Mouse (Mus musculus): Measurements from ENCODE around the gene Nadk. TPM values are rescaled to one million over a fixed set of nuclear protein-coding genes. Genes with fewer than 3 reads are reported as not detected.

Gene Nadk
- total RNA-seq, 2 experiments from 2014 or later = 58.8 to 59.5 TPM

DNA sequence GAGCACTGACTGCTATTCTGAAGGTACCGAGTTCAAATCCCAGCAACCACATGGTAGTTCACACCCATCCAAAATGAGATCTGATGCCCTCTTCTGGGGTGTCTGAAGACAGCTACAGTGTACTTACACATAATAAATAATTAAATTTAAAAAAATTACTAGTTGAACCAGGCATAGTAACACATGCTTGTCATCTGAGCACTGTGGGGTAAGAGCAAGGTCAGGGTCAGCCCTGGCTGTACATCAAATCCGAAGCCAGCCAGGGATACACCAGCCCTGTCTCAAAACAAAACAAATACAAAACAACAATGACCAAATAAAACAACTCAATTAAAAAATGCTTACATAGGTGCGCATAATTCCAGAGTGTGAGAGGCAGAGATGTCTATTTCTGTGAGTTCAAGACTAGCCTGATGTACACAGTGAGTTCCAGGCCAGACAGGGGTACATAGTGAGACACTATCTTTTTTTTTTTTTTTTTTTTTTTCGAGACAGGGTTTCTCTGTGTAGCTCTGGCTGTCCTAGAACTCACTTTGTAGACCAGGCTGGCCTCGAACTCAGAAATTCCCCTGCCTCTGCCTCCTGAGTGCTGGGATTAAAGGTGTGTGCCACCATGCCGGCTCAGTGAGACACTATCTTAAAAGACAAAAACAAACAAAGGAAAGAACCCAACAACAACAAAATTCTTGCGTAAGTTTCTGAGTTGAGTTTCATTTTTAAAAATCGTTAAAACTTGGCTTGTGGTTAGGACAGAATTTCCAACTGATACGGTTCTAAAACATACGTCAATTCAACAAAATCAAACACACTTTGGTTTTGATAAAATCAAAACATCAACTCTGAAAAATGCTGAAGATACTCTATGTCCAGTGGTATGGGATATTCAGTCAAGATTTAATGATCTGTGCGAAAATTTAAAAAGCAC, 38.0 kb downstream of the Nadk start:
- DNase-seq = no peak
- intact Hi-C loops (cut with DNase I) = no loop called here

DNA sequence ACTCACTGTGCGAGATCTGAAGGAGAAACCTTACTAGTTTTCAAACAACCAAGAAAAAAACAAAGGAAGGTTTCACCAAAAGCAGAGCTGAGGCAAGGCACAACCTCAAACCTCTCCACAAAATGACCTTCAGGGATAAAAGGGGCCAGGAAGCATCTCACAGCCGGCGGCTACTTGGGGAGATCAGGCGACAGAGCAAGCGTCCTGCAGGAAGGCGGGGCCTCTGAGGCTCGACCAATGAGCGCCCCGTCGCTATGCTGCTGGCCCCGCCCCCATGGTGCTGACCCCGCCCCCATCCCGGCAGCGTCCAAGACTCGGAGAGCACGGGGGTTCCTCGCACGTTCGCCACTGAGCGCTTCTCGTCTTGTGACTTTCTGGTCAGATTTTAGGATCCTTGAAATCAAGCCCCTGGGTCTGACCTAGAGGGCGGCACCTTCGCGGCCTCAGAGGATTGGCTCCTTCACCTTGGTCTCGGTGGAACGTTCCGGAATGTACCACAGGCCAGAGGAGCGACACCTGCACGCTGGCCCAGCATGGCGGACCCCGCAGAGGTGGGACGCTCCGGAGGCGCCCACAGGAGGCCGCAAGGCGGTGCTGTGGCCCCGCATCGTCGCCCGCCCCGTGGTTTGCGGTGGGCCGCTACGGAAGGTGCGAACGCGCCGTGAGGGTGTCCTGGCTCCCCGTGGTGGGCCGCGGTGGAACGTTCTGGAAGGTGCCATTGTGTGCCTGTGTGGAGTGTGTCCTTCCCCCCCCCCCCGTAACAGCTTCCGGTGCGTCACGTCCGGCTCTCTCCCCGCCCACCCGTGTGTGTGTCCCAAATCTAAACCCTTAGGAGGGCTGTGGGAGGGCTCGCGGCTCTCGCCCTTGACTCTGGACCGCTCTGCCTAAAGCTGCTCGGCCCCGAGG, 39.2 kb downstream of the Nadk start, which contains the start of gene Slc35e2:
Gene Slc35e2, plus strand, starts transcription at position 326 of the 906 bp plus-strand sequence.
- intact Hi-C loops (cut with DNase I) = no loop called here
- peak; percentile 98 for DNase-seq

GRCm38 (mm10) chr4:155601997-155602456, 39.8 kb downstream of the Nadk start:
- DNase-seq = no peak
- intact Hi-C loops (cut with DNase I) = no loop called here

GRCm38 (mm10) chr4:155602753-155603152, 40.6 kb downstream of the Nadk start:
- no peak for DNase-seq

GRCm38 (mm10) chr4:155603801-155604200, 41.6 kb downstream of the Nadk start:
- DNase-seq = no peak
- intact Hi-C loops (cut with DNase I) = no loop called here

More at GRCm38 (mm10) chr4:155602753-155603152, 40.6 kb downstream of the Nadk start:
- intact Hi-C loops (cut with DNase I) = no loop called here

DNA sequence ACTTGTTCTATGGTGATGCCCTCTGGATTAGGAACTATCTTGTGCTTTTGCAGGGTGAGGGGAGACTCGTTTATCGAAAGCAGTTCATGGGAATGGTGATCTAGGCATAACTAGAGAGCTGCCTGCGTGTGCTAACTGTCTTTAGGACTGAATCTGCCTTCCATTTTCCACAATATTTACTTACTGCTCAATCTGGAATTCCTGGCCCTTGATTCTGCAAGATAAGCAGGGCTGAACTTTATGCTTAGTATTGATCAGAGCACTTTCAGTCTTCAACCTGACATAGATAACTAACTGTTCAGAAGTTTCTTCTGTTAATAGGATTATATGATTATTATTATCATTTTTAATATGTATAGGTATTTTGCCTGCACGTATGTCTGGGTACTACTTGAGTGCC, 43.0 kb downstream of the Nadk start:
- DNase-seq = no peak
- intact Hi-C loops (cut with DNase I) = no loop called here

- no peak for DNase-seq
Measured at GRCm38 (mm10) chr4:155606825-155607224, 44.6 kb downstream of the Nadk start.

DNA sequence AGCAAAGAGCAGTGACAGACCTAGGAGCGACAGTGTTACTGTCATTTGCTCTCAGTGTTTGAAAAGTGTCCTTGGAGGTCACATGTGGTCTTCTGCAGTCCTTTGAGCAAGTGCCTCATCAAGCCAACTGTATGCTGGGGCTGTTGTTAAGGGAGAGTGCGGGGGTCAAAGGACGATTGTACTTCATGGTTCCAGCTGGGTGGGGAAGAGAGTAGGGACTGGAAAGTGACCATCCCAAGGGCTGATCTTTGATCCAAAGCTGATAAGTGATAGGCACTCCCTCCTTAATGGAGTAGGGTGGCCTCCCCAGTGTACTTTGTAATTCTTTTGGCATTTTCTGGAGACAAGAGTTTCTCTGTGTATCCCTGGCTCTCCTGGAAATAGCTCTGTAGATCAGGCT, 49.7 kb downstream of the Nadk start:
- DNase-seq = no peak
- intact Hi-C loops (cut with DNase I) = no loop called here

More at GRCm38 (mm10) chr4:155606825-155607224, 44.6 kb downstream of the Nadk start:
- intact Hi-C loops (cut with DNase I) = no loop called here

GRCm38 (mm10) chr4:155613264-155613663, 51.1 kb downstream of the Nadk start:
- intact Hi-C loops (cut with DNase I) = no loop called here
- DNase-seq = no peak

- intact Hi-C loops (cut with DNase I) = no loop called here
- DNase-seq = no peak
Measured at GRCm38 (mm10) chr4:155618321-155618720, 56.1 kb downstream of the Nadk start.

DNA sequence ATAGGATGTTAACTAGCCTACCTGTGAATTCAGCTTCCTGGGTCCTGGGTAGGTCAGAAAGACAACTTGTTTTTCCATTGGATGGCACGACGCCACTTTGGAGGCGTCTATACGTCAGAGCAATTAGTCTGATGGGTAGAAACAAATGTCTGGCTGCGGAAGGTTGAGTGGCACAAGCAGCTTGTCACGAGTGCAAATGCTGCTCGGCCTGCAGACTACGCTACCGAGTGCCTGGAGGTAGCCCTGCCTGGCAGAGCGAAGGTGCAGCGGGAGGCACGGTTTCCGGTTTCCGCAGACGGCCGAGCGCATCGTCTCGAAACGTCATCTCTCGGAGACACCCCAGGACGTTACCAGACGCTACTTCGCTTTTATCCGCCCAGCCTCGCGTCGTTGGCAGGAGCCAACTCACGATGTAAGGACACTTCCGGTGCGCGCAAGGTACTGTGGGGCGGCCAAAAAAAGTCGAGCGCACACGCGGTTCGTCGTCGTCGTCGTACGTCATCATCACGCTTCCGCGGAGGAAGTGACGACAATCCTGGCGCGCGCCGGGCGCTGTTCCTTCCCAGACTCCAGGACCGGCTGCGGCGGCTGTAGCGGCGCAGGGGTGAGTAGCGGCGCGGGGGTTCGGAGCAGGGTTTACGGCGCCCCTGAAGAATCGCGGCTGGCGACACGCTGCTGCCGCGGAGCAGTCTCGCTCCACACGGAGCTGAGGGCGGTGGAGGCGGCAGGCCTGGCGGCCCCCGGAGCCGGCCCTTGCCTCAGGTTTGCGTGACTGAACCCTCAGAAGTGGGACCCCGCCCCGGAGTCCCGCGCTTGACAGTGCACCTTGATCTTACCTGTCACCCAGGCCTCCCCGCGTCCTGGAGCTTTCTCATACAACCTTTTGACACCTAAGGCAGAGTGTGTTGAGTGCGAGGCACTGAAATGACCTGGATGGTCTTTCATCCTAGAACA, 62.4 kb downstream of the Nadk start, which contains the start of gene Cdk11b:
Gene Cdk11b, plus strand, starts transcription at position 517 of the 954 bp plus-strand sequence.
- peak; percentile 97 for DNase-seq
- intact Hi-C loops (cut with DNase I) = no loop called here

GRCm38 (mm10) chr4:155630267-155630666, 68.1 kb downstream of the Nadk start:
- intact Hi-C loops (cut with DNase I) = no loop called here
- DNase-seq = no peak

- intact Hi-C loops (cut with DNase I) = no loop called here
- no peak for DNase-seq
Measured at GRCm38 (mm10) chr4:155635766-155636499, 73.8 kb downstream of the Nadk start.

Other genes with a start within 250 kb of the Nadk start
- 100 to 1,000 TPM; 131 to 136 TPM for gene Prkcz, start 201.0 kb upstream of the Nadk start, total RNA-seq (2021)
- gene Gabrd, start 164.3 kb upstream of the Nadk start, total RNA-seq (2021) = 1 to 10 TPM; 7.3 to 7.7 TPM
- gene Cfap74, start 153.2 kb upstream of the Nadk start, total RNA-seq (2021) = 1 to 10 TPM; 6.4 to 6.6 TPM
- not detected for gene Tmem52, start 93.3 kb upstream of the Nadk start, total RNA-seq (2021)
- 1,000 to 10,000 TPM; 1,273 to 1,305 TPM for gene Gnb1, start 71.0 kb upstream of the Nadk start, total RNA-seq (2021)
- gene Slc35e2, start 39.0 kb downstream of the Nadk start, total RNA-seq (2021) = 10 to 100 TPM; 39.1 to 40.6 TPM
- gene Cdk11b, start 62.5 kb downstream of the Nadk start, total RNA-seq (2021) = 10 to 100 TPM; 55.5 to 60.6 TPM
- not detected for gene Gm10563, start 83.0 kb downstream of the Nadk start, total RNA-seq (2021)
- gene Mmp23, start 91.0 kb downstream of the Nadk start, total RNA-seq (2021) = 1 to 10 TPM; 3.9 to 4.8 TPM
- 100 to 1,000 TPM in 1 of 2 experiments, 10 to 100 TPM in 1; 91.0 to 105 TPM for gene Mib2, start 106.8 kb downstream of the Nadk start, total RNA-seq (2021)
- 10 to 100 TPM; 20.3 to 22.0 TPM for gene Fndc10, start 132.0 kb downstream of the Nadk start, total RNA-seq (2021)
- gene Ssu72, start 142.4 kb downstream of the Nadk start, total RNA-seq (2021) = 10 to 100 TPM; 82.1 to 83.7 TPM
- gene Tmem240, start 172.4 kb downstream of the Nadk start, total RNA-seq (2021) = 10 to 100 TPM; 41.0 to 44.8 TPM
- 10 to 100 TPM; 64.8 to 69.8 TPM for gene Atad3a, start 198.7 kb downstream of the Nadk start, total RNA-seq (2021)
- gene Vwa1, start 212.3 kb downstream of the Nadk start, total RNA-seq (2021) = 10 to 100 TPM; 15.6 to 16.4 TPM
- 1 to 10 TPM; 1.3 TPM for gene Tmem88b, start 223.5 kb downstream of the Nadk start, total RNA-seq (2021)
- not detected for gene Ankrd65, start 228.1 kb downstream of the Nadk start, total RNA-seq (2021)
- 100 to 1,000 TPM; 102 to 104 TPM for gene Mrpl20, start 240.5 kb downstream of the Nadk start, total RNA-seq (2021)

Data from left cerebral cortex, postnatal 4 days (tissue).